Mouse (Mus musculus) spleen, adult 18-20 months (tissue): ENCODE data around the gene Dyrk1b.
"Not testable (repeated sequence)": the region's sequence is repeated elsewhere in the genome, so short reads cannot be mapped to it uniquely, and the experiment has no call there.

ENCODE experiments used
- DNase-seq, 2 experiments: peaks; one replicate each; pipeline ENCODE4 v3.0.0; 2022; ENCODE audit warnings: mixed read lengths in 2 of 2

Dyrk1b gene

GRCm38 (mm10) chr7:28179228-28179627, at the start of gene Dyrk1b:
Gene Dyrk1b, plus strand, starts transcription at chr7:28179469.
- peak; percentile 98 to 99 for DNase-seq

- DNase-seq, result no peak
Observed at GRCm38 (mm10) chr7:28137613-28138012, 41.7 kb upstream of the Dyrk1b start.

- peak; percentile 30 to 65 for DNase-seq
Observed at GRCm38 (mm10) chr7:28148263-28148662, 31.0 kb upstream of the Dyrk1b start.

- DNase-seq, result no peak
Observed at GRCm38 (mm10) chr7:28149841-28150240, 29.4 kb upstream of the Dyrk1b start.

- peak in 1 of 2 experiments; percentile 42 for DNase-seq
Observed at GRCm38 (mm10) chr7:28151584-28152221, 27.6 kb upstream of the Dyrk1b start.

GRCm38 (mm10) chr7:28153595-28153994, 25.7 kb upstream of the Dyrk1b start:
- DNase-seq, result not testable (repeated sequence)

- DNase-seq, result no peak
Observed at GRCm38 (mm10) chr7:28159292-28159691, 20.0 kb upstream of the Dyrk1b start.

- no peak for DNase-seq
Observed at GRCm38 (mm10) chr7:28159893-28160292, 19.4 kb upstream of the Dyrk1b start.

- DNase-seq, result no peak
Observed at GRCm38 (mm10) chr7:28161163-28161749, 18.0 kb upstream of the Dyrk1b start.

GRCm38 (mm10) chr7:28165406-28165805, 13.9 kb upstream of the Dyrk1b start:
- DNase-seq, result no peak

- DNase-seq, result peak; percentile 53 to 65
Observed at GRCm38 (mm10) chr7:28168320-28169115, 10.8 kb upstream of the Dyrk1b start.

- DNase-seq, result peak; percentile 82 to 90
Observed at GRCm38 (mm10) chr7:28169489-28170422, 9.5 kb upstream of the Dyrk1b start, which contains the start of gene Fbl. Gene Fbl, plus strand, starts transcription at chr7:28169710.

- no peak for DNase-seq
Observed at GRCm38 (mm10) chr7:28175358-28175757, 3.9 kb upstream of the Dyrk1b start.

- DNase-seq, result peak; percentile 87 to 88
Observed at GRCm38 (mm10) chr7:28179741-28180377, 590 bp downstream of the Dyrk1b start.

GRCm38 (mm10) chr7:28180890-28181289, 1.6 kb downstream of the Dyrk1b start:
- no peak for DNase-seq

- DNase-seq, result no peak
Observed at GRCm38 (mm10) chr7:28181376-28181775, 2.1 kb downstream of the Dyrk1b start.

GRCm38 (mm10) chr7:28182320-28182719, 3.1 kb downstream of the Dyrk1b start:
- DNase-seq, result no peak

GRCm38 (mm10) chr7:28185884-28186283, 6.6 kb downstream of the Dyrk1b start:
- no peak for DNase-seq

- no peak for DNase-seq
Observed at GRCm38 (mm10) chr7:28186631-28187030, 7.4 kb downstream of the Dyrk1b start.

GRCm38 (mm10) chr7:28191489-28191888, 12.2 kb downstream of the Dyrk1b start:
- DNase-seq, result no peak

- no peak for DNase-seq
Observed at GRCm38 (mm10) chr7:28191903-28192302, 12.6 kb downstream of the Dyrk1b start.
